Mouse (Mus musculus) kidney, embryonic 16.5 days (tissue): ENCODE measurements around the gene Scpep1. TPM values are rescaled to one million over a fixed set of nuclear protein-coding genes. Genes with fewer than 3 reads are reported as not detected.
A peak's percentile ranks its signal among the peaks of the same experiment; 100 is the strongest.

Source experiments
- ATAC-seq: fragments of 200-750 bp; cut with Nextera tagmentation; 2 replicates; pipeline ENCODE4 v1.8.0; 2017; ENCODE audit warnings: moderate TSS enrichment; ENCODE audit not compliant: low FRiP score, low TSS enrichment
- H3K27ac ChIP-seq: fragments of 300-500 bp; sonication (generic); 2 replicates; pipeline ENCODE4 v1.5.1; 2014; ENCODE audit warnings: low read length
- H3K27me3 ChIP-seq: fragments of 300-500 bp; sonication (generic); 2 replicates; pipeline ENCODE4 v1.6.1; 2014; ENCODE audit warnings: low read length, control low read depth, mixed read lengths; ENCODE audit not compliant: insufficient read depth
- H3K36me3 ChIP-seq: fragments of 300-500 bp; sonication (generic); 2 replicates; pipeline ENCODE4 v1.6.1; 2014; ENCODE audit warnings: low read length, control low read depth, mixed read lengths; ENCODE audit not compliant: insufficient read depth
- H3K4me1 ChIP-seq: fragments of 300-500 bp; sonication (generic); 2 replicates; pipeline ENCODE4 v1.6.1; 2014; ENCODE audit warnings: low read length, control low read depth, mixed read lengths; ENCODE audit not compliant: insufficient read depth
- H3K4me2 ChIP-seq: fragments of 300-500 bp; sonication (generic); replicated peaks from 2 replicates; pipeline ENCODE4 v1.6.1; 2014; ENCODE audit warnings: low read depth, low read length
- H3K4me3 ChIP-seq: fragments of 300-500 bp; sonication (generic); 2 replicates; pipeline ENCODE4 v1.5.1; 2014; ENCODE audit warnings: mild to moderate bottlenecking, low read length
- H3K9ac ChIP-seq: fragments of 300-500 bp; sonication (generic); replicated peaks from 2 replicates; pipeline ENCODE4 v1.6.1; 2014; ENCODE audit warnings: low read length
- H3K9me3 ChIP-seq: fragments of 300-500 bp; sonication (generic); 2 replicates; pipeline ENCODE4 v1.6.1; 2016; ENCODE audit warnings: low read length, control low read depth
- WGBS: fragments of 180-500 bp; shearing (Covaris S2); extraction: QIAGEN DNeasy Blood & Tissue Kit; methylation state at CpG from one replicate; pipeline ENCODE4 v1.1.7; 2014; 5-methylcytosine and 5-hydroxymethylcytosine counted together
- polyA plus RNA-seq: library from polyadenylated mRNA; unstranded; fragments of >200 nt; fragmentation: Nextera tagmentation; extraction: Ambion mirVana; gene quantifications from 2 replicates; pipeline ENCODE4 v1.2.1, GENCODE M21; 2015

Gene Scpep1
- polyA plus RNA-seq, 1 experiment from 2014 or later, result 158 TPM

DNA sequence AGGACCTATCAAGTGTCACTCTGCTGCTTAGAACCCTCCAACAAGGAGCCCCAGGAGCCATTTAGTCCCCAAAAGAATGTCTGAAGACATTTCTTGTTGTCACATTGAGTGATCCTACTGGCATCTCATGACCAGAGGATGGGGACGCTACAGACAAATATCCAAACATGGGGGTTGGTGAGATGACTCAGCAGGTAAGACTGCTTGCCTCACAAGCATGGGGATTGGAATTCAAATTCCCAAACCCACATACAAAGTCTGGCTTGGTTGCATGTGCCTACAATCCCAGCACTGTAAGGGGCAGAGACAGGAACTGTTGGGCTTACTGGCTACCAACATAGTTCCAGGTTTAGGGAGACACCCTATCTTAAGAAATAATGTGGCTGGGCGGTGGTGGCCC, 17.4 kb downstream of the Scpep1 start:
- Histone ChIP-seq H3K9ac (no peak overlapping the region), H3K27me3 (no peaks in the 10 kb centered on the region), H3K4me1 (no peaks in the 10 kb centered on the region), H3K27ac (no peak overlapping the region), H3K9me3 (no peaks in the 10 kb centered on the region), H3K4me2 (no peak overlapping the region), H3K4me3 (no peak overlapping the region), H3K36me3 (peaks cover 30% of the 10 kb centered on the region)
- no peak for ATAC-seq
- 92% methylated on average over 2 of the region's 2 CpGs for WGBS

GRCm38 (mm10) chr11:88934089-88935000, 20.9 kb downstream of the Scpep1 start:
- ATAC-seq, result no peak
- H3K4me1 ChIP-seq, result no peaks in the 10 kb centered on the region
- no peak overlapping the region for H3K4me3 ChIP-seq
- peaks cover 36% of the 10 kb centered on the region for H3K36me3 ChIP-seq
- H3K9me3 ChIP-seq, result no peaks in the 10 kb centered on the region
- no peaks in the 10 kb centered on the region for H3K27me3 ChIP-seq
- 92% methylated on average over 19 of the region's 19 CpGs for WGBS
- no peak overlapping the region for H3K4me2 ChIP-seq
- H3K27ac ChIP-seq, result no peak overlapping the region
- H3K9ac ChIP-seq, result no peak overlapping the region

GRCm38 (mm10) chr11:88933030-88933429, 22.2 kb downstream of the Scpep1 start:
- H3K9ac ChIP-seq, result no peak overlapping the region
- H3K4me3 ChIP-seq, result no peak overlapping the region
- H3K4me2 ChIP-seq, result no peak overlapping the region
- H3K27me3 ChIP-seq, result no peaks in the 10 kb centered on the region
- 92% methylated on average over 9 of the region's 9 CpGs for WGBS
- no peaks in the 10 kb centered on the region for H3K4me1 ChIP-seq
- no peaks in the 10 kb centered on the region for H3K9me3 ChIP-seq
- ATAC-seq, result no peak
- peaks cover 37% of the 10 kb centered on the region for H3K36me3 ChIP-seq
- H3K27ac ChIP-seq, result no peak overlapping the region

DNA sequence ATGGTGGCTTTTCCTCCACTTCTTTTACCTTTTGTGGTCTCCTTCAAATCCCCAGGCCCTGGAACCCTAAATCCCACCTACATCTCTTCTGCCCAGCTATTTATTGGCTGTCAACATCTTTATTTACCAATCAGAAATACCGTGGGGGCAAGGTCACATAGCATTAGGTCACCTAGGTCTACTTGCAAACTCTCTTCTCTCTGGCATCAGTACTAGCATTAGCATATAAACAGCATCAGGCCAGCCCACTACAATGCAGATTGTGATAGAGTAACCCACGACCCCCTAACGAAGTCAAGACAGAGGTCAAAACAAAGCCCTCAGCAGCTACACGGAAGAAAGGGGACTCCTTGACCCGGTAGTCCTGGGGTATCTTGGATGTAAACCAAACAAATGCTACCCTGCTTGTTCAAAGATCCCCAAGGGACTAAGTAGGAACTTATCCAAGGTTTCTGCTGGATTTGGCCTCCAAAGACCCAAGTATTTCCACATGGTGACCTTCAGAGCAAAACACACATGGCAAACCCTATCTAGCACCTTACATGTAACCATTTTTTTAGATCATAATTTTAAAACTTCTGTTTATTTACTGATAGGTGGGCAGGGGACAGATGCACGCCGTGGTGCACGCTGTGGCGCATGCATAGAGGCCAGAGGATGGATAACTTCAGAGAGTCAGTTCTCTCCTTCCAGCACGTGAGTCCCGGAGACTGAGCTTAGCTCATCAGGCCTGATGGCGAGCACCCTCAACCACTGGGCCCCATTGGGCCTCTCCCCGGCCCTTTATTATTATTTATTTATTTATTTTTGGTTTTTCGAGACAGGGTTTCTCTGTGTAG, 23.4 kb downstream of the Scpep1 start:
- Histone ChIP-seq H3K36me3 (peaks cover 42% of the 10 kb centered on the region), H3K27me3 (no peaks in the 10 kb centered on the region), H3K4me3 (no peak overlapping the region), H3K4me2 (no peak overlapping the region), H3K9ac (no peak overlapping the region), H3K27ac (no peak overlapping the region), H3K9me3 (no peaks in the 10 kb centered on the region), H3K4me1 (no peaks in the 10 kb centered on the region)
- WGBS, result 78% methylated on average over 14 of the region's 14 CpGs
- no peak for ATAC-seq

DNA sequence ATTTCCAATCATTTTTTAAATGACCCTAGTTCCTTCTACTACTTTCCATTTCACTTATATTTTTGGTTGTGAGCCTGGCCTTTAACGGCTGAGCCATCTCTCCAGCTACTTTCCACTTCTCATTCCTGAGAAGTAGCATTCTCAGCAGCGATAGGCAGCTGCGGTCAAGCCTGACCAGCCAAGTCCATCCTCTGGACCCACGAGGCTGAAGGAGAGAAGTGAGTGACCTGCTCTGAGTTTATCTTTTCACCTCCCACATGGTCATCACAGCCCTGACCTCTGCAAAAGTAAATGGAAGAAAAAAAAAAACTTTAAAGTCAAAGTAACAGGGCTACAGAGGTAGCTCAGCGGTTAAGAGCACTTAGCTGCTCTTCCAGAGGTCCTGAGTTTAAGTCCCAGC, 28.7 kb downstream of the Scpep1 start:
- H3K4me1 ChIP-seq, result no peaks in the 10 kb centered on the region
- ATAC-seq, result no peak
- no peak overlapping the region for H3K4me2 ChIP-seq
- H3K27me3 ChIP-seq, result no peaks in the 10 kb centered on the region
- peaks cover 49% of the 10 kb centered on the region for H3K36me3 ChIP-seq
- H3K9ac ChIP-seq, result no peak overlapping the region
- H3K27ac ChIP-seq, result no peak overlapping the region
- WGBS, result 66% methylated on average over 5 of the region's 5 CpGs
- H3K9me3 ChIP-seq, result no peaks in the 10 kb centered on the region
- H3K4me3 ChIP-seq, result no peak overlapping the region

GRCm38 (mm10) chr11:88909388-88910036, 45.8 kb downstream of the Scpep1 start:
- H3K4me1 ChIP-seq, result no peaks in the 10 kb centered on the region
- no peak overlapping the region for H3K4me3 ChIP-seq
- H3K27ac ChIP-seq, result peak overlapping the region; percentile 55; the same call in 1 of the 2 replicates
- H3K36me3 ChIP-seq, result no peaks in the 10 kb centered on the region
- H3K4me2 ChIP-seq, result no peak overlapping the region
- no peak overlapping the region for H3K9ac ChIP-seq
- H3K27me3 ChIP-seq, result no peaks in the 10 kb centered on the region
- WGBS, result 80% methylated on average over 8 of the region's 8 CpGs
- ATAC-seq, result 0 out of 2 replicates have a peak, but pooled peaks have one; percentile 35
- H3K9me3 ChIP-seq, result no peaks in the 10 kb centered on the region

- no peak overlapping the region for H3K4me2 ChIP-seq
- no peaks in the 10 kb centered on the region for H3K4me1 ChIP-seq
- H3K9me3 ChIP-seq, result no peaks in the 10 kb centered on the region
- no peak overlapping the region for H3K4me3 ChIP-seq
- ATAC-seq, result peak; percentile 79
- no peaks in the 10 kb centered on the region for H3K36me3 ChIP-seq
- no peaks in the 10 kb centered on the region for H3K27me3 ChIP-seq
- 79% methylated on average over 1 of the region's 1 CpGs for WGBS
- H3K27ac ChIP-seq, result peak overlapping the region; percentile 55; the same call in 1 of the 2 replicates
- H3K9ac ChIP-seq, result no peak overlapping the region
These were observed 46.6 kb downstream of the Scpep1 start for GRCm38 (mm10) chr11:88908557-88909211.

DNA sequence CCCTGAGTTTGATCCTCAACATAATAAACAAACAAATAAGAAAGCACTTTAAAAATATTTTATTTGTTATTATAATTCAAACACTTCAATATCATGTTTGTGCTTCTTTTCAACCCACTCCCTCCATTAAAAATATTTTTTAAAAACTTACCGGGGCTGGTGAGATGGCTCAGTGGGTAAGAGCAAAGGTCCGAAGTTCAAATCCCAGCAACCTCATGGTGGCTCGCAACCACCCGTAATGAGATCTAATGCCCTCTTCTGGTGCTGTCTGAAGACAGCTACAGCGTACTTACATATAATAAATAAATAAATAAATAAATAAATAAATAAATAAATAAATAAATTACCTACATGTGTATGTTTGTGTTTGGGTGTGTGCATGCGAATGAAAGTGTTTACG, 47.4 kb downstream of the Scpep1 start:
- H3K4me3 ChIP-seq, result no peak overlapping the region
- ATAC-seq, result no peak
- H3K4me1 ChIP-seq, result no peaks in the 10 kb centered on the region
- 95% methylated on average over 7 of the region's 7 CpGs for WGBS
- no peak overlapping the region for H3K9ac ChIP-seq
- no peaks in the 10 kb centered on the region for H3K9me3 ChIP-seq
- no peaks in the 10 kb centered on the region for H3K27me3 ChIP-seq
- no peak overlapping the region for H3K4me2 ChIP-seq
- H3K36me3 ChIP-seq, result no peaks in the 10 kb centered on the region
- H3K27ac ChIP-seq, result no peak overlapping the region

DNA sequence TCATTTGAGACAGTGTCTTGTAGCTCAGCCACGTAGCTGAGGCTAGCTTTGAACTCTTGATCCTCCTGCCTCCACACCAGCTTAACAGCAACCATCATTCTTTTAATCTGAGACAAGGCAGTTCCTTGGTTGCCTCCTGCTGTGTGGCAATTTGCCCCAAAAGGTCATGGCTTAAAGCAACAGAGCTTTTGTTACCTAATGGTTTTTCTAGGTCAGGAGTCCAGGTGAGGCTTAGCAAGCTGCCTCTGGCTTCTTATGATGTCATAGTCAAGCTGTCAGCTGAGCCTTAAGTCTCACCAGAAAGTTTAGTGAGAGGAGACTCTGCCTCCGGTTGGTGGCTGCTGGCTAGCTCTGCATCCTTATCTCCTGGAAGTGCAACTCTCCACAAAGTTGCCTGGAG, 49.6 kb downstream of the Scpep1 start:
- Histone ChIP-seq H3K27me3 (no peaks in the 10 kb centered on the region), H3K4me1 (no peaks in the 10 kb centered on the region), H3K36me3 (no peaks in the 10 kb centered on the region), H3K9me3 (no peaks in the 10 kb centered on the region), H3K4me2 (no peak overlapping the region), H3K27ac (no peak overlapping the region), H3K4me3 (no peak overlapping the region), H3K9ac (no peak overlapping the region)
- no peak for ATAC-seq
- WGBS, result 36% methylated on average over 2 of the region's 2 CpGs
